Mouse (Mus musculus) MEL (cell line): Measurements from ENCODE around the gene Mrps34.

Source experiments
- CTCF ChIP-seq, 3 experiments: IDR thresholded peaks in 2 of 3; conservative IDR thresholded peaks in 1 of 3; 2 replicates each; pipeline ENCODE4 v1.5.1; 2011 to 2012; ENCODE audit warnings: low read length in 3 of 3, low read depth in 2 of 3, mild to moderate bottlenecking in 2 of 3, improper control_type of control experiment in 1 of 3, inconsistent platforms in 1 of 3, mixed read lengths in 1 of 3, moderate library complexity in 1 of 3; ENCODE audit not compliant: control insufficient read depth in 1 of 3, insufficient read depth in 1 of 3, poor library complexity in 1 of 3, severe bottlenecking in 1 of 3
- GABPA ChIP-seq: IDR thresholded peaks from 2 replicates; pipeline ENCODE4 v1.6.1; 2012; ENCODE audit warnings: low read depth, mild to moderate bottlenecking, inconsistent platforms, low read length, improper control_type of control experiment, moderate library complexity
- GATA1 ChIP-seq: IDR thresholded peaks from 2 replicates; pipeline ENCODE4 v1.6.1; 2011; ENCODE audit warnings: low read depth, low read length, improper control_type of control experiment
- MAFK ChIP-seq: IDR thresholded peaks from 2 replicates; pipeline ENCODE4 v1.6.1; 2011; ENCODE audit warnings: low read depth, mild to moderate bottlenecking, low read length, improper control_type of control experiment, borderline replicate concordance

DNA sequence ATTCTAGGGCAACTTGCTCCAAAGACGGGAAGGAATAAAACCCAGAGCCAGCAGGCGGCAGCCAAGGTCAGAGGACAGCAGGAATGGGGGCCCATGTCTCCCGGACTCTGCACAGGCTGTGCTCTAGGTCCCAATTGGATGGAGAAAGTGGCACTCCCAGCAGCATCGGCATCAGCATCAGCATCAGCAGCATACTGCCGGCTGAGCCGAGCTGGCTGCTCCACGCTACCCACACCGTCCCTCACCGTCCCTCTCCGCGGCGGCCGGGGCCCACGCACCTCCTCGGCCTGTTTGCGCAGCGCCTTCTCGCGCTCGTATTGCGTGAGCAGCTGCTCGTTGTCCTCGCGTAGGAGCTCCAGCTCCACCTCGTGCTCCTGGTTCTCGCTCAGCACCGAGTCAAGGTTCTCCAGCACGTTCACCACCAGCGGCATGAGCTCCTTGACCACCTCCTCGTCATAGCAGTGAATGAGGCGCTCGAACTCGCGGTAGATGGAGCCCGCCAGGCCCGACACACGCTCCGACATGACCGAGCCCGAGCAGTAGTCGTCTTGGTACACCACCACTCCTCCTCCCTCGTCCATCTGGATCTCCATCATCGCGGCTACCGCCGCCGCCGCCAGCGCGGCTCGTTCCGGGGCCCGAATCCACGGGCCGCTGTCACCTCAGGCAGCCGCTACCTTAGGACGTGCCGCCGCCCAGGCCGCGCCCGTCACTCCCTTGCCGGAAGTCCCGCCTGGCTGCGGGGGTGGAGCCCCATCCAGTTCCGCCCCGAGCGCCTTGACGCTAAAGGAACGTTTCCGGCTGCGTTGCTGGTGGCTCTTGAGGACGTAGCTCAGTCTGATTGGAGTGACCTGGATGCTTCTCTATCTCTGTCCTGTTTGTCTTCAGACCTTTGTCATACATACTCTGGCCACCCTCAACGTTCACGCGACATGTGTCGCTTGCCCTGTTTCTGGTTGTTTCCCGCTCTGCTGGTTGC is 41.6 kb downstream of the Mrps34 start, which contains the start of gene Mapk8ip3:
- TF ChIP-seq MAFK (no peak), CTCF (IDR thresholded peaks at IDR 0.05 in 2 of 3, conservative IDR thresholded peaks at IDR 0.05 in 1 of 3; ENCODE audit: control insufficient read depth in 1 of 3, insufficient read depth in 1 of 3, low read depth in 2 of 3, low read length in 3 of 3, poor library complexity in 1 of 3, severe bottlenecking in 1 of 3) (peak in 2 of 3 experiments; percentile 25 to 32; a peak in 2 of 6 replicates), GATA1 (no peak), GABPA (no peak)
